Comparison of ENCODE assay signal across 15 mouse cellular contexts in genomic region chr14:25196820-25197219, GRCm38 (mm10).
DNase-seq lines count a peak whose midpoint lies in the region; ATAC-seq lines count a peak whose summit lies in the region.
"Had no signal": no experiment of that assay in that cellular context is flagged by ENCODE, and none has a peak within 500 bp of the region (broad histone marks: within the 10 kb centered on the region; RNA-seq: fewer than 3 reads in every experiment).

No protein-coding gene starts in this region.

- DNase-seq in heart, postnatal 10 days = no peak
- peak; percentile 36 for DNase-seq in neural tube, embryonic 10.5 days (ENCODE audit: extremely low spot score, low spot score)
- DNase-seq in thymus, postnatal 36 days = no peak
- no peak for DNase-seq in layer of hippocampus, adult 11-12 months (ENCODE audit: low spot score)
- DNase-seq: adrenal gland, postnatal 10 days; kidney, adult 18-20 months; thymus, postnatal 14 days had no signal

- ATAC-seq in heart, embryonic 14.5 days (ENCODE audit: insufficient number of reproducible peaks, insufficient read depth, low FRiP score, low read depth) = no peak; the same call in 1 of the 2 replicates
- no peak for ATAC-seq in neural tube, embryonic 15.5 days (ENCODE audit: low FRiP score)
- ATAC-seq in limb, embryonic 13.5 days (ENCODE audit: low FRiP score, low read depth) = peak; percentile 70
- no peak for ATAC-seq in midbrain, embryonic 16.5 days
- ATAC-seq: Patski had no signal

- no peaks in the 10 kb centered on the region for H3K9me3 ChIP-seq in heart, embryonic 14.5 days (ENCODE audit: control insufficient read depth, low read length)
- H3K9me3 ChIP-seq in neural tube, embryonic 15.5 days (replicated peaks) = no peaks in the 10 kb centered on the region
- H3K9me3 ChIP-seq in limb, embryonic 13.5 days = no peaks in the 10 kb centered on the region
- no peaks in the 10 kb centered on the region for H3K9me3 ChIP-seq in midbrain, embryonic 16.5 days (replicated peaks; ENCODE audit: control insufficient read depth, low read length, poor library complexity, severe bottlenecking)
- H3K9me3 ChIP-seq: midbrain, embryonic 12.5 days had no signal

- H3K27ac ChIP-seq in heart, embryonic 14.5 days (replicated peaks in 1 of 2; ENCODE audit: control insufficient read depth in 1 of 2, insufficient read depth in 1 of 2, low read depth in 2 of 2, low read length in 2 of 2) = peak overlapping the region; percentile 11 to 25; a peak in 1 of 4 replicates
- no peak overlapping the region for H3K27ac ChIP-seq in neural tube, embryonic 15.5 days (replicated peaks)
- peak overlapping the region; percentile 83 for H3K27ac ChIP-seq in limb, embryonic 13.5 days
- H3K27ac ChIP-seq in midbrain, embryonic 16.5 days (ENCODE audit: low read length) = no peak overlapping the region
- H3K27ac ChIP-seq: midbrain, embryonic 12.5 days had no signal

- no peak overlapping the region for H3K9ac ChIP-seq in heart, embryonic 14.5 days (ENCODE audit: low read length)
- no peak overlapping the region for H3K9ac ChIP-seq in neural tube, embryonic 15.5 days (replicated peaks)
- no peak overlapping the region for H3K9ac ChIP-seq in limb, embryonic 13.5 days
- H3K9ac ChIP-seq in midbrain, embryonic 16.5 days (ENCODE audit: low read depth, low read length) = no peak overlapping the region
- H3K9ac ChIP-seq: midbrain, embryonic 12.5 days had no signal

- WGBS in heart, embryonic 14.5 days = 45% methylated on average over 5 of the region's 5 CpGs
- WGBS in neural tube, embryonic 15.5 days = 72% methylated on average over 5 of the region's 5 CpGs
- WGBS in limb, embryonic 13.5 days = 11% methylated on average over 5 of the region's 5 CpGs
- WGBS in midbrain, embryonic 16.5 days = 62% methylated on average over 5 of the region's 5 CpGs

- intact Hi-C loops in heart, postnatal 10 days (cut with DNase I) = no loop called here

- no peaks in the 10 kb centered on the region for H3K36me3 ChIP-seq in heart, embryonic 14.5 days (ENCODE audit: control insufficient read depth, insufficient read depth, low read length)
- H3K36me3 ChIP-seq in neural tube, embryonic 15.5 days = no peaks in the 10 kb centered on the region
- H3K36me3 ChIP-seq in limb, embryonic 13.5 days = no peaks in the 10 kb centered on the region
- no peaks in the 10 kb centered on the region for H3K36me3 ChIP-seq in midbrain, embryonic 16.5 days (ENCODE audit: control insufficient read depth, insufficient read depth, low read length)
- H3K36me3 ChIP-seq: midbrain, embryonic 12.5 days had no signal

- no peak overlapping the region for H3K4me3 ChIP-seq in heart, embryonic 14.5 days (ENCODE audit: control insufficient read depth in 1 of 2, insufficient read depth in 1 of 2, low read depth in 1 of 2, low read length in 2 of 2)
- no peak overlapping the region for H3K4me3 ChIP-seq in neural tube, embryonic 15.5 days (replicated peaks)
- H3K4me3 ChIP-seq in limb, embryonic 13.5 days = no peak overlapping the region
- H3K4me3 ChIP-seq in midbrain, embryonic 16.5 days (ENCODE audit: low read depth, low read length) = no peak overlapping the region
- H3K4me3 ChIP-seq: erythroblast, embryonic 14.5 days; midbrain, embryonic 12.5 days had no signal

- peaks cover 21 to 29% of the 10 kb centered on the region in 2 experiments for H3K4me1 ChIP-seq in heart, embryonic 14.5 days (ENCODE audit: control insufficient read depth in 2 of 2, insufficient read depth in 2 of 2, low read length in 2 of 2)
- H3K4me1 ChIP-seq in neural tube, embryonic 15.5 days = peaks cover 19% of the 10 kb centered on the region
- H3K4me1 ChIP-seq in limb, embryonic 13.5 days = peaks cover 96% of the 10 kb centered on the region
- peaks cover 6% of the 10 kb centered on the region for H3K4me1 ChIP-seq in midbrain, embryonic 16.5 days (ENCODE audit: control insufficient read depth, insufficient read depth, low read length)
- H3K4me1 ChIP-seq: midbrain, embryonic 12.5 days had no signal

- H3K27me3 ChIP-seq in heart, embryonic 14.5 days (ENCODE audit: control insufficient read depth, insufficient read depth, low read length) = no peaks in the 10 kb centered on the region
- H3K27me3 ChIP-seq in neural tube, embryonic 15.5 days (replicated peaks) = no peaks in the 10 kb centered on the region
- no peaks in the 10 kb centered on the region for H3K27me3 ChIP-seq in limb, embryonic 13.5 days
- no peaks in the 10 kb centered on the region for H3K27me3 ChIP-seq in midbrain, embryonic 16.5 days (ENCODE audit: control insufficient read depth, insufficient read depth, low read depth, low read length)
- H3K27me3 ChIP-seq: midbrain, embryonic 12.5 days; Patski had no signal

- H3K4me2 ChIP-seq in heart, embryonic 14.5 days (ENCODE audit: low read length) = no peak overlapping the region
- H3K4me2 ChIP-seq in neural tube, embryonic 15.5 days = no peak overlapping the region
- 0 out of 2 replicates have a peak overlapping the region, but pooled peaks have one; percentile 10 for H3K4me2 ChIP-seq in limb, embryonic 13.5 days (replicated peaks)
- H3K4me2 ChIP-seq in midbrain, embryonic 16.5 days (ENCODE audit: low read length) = no peak overlapping the region
- H3K4me2 ChIP-seq: liver, embryonic 11.5 days; midbrain, embryonic 12.5 days had no signal

Comparison
In these comparisons a context has a peak if more than half of its experiments do, and no peak if none do; other contexts are left out.
1. H3K27ac ChIP-seq: peak in heart, embryonic 14.5 days (2 of 2) and limb, embryonic 13.5 days (single experiment); none in neural tube, embryonic 15.5 days (single experiment) and midbrain, embryonic 16.5 days (single experiment).